Mouse (Mus musculus) CH12.LX (cell line): ENCODE measurements around the gene Sbf2. TPM values are rescaled to one million over a fixed set of nuclear protein-coding genes. Genes with fewer than 3 reads are reported as not detected.
"Not testable (repeated sequence)": the region's sequence is repeated elsewhere in the genome, so short reads cannot be mapped to it uniquely, and the experiment has no call there.

Experiments
- DNase-seq: peaks from one replicate; pipeline ENCODE4 v3.0.0-alpha.2; 2013; ENCODE audit errors: extremely low read depth
- H3K27ac ChIP-seq: 2 replicates; pipeline ENCODE4 v1.5.1; 2012; ENCODE audit warnings: low read depth, mild to moderate bottlenecking, control low read depth, moderate library complexity; ENCODE audit not compliant: insufficient read depth
- H3K27me3 ChIP-seq: replicated peaks from 2 replicates; pipeline ENCODE3; 2012; ENCODE audit warnings: inconsistent platforms
- H3K36me3 ChIP-seq, 2 experiments: replicated peaks in 1 of 2; 2 replicates each; pipeline versions ENCODE3 to v1.6.1; 2012; ENCODE audit warnings: inconsistent platforms in 1 of 2, low read length in 1 of 2, mild to moderate bottlenecking in 1 of 2, mixed read lengths in 1 of 2, moderate library complexity in 1 of 2; ENCODE audit not compliant: control insufficient read depth in 1 of 2, insufficient read depth in 1 of 2
- H3K4me1 ChIP-seq, 2 experiments: 2 replicates each; pipeline ENCODE4 v1.6.1; 2012; ENCODE audit warnings: inconsistent platforms in 1 of 2, moderate library complexity in 1 of 2; ENCODE audit not compliant: insufficient read depth in 2 of 2, control insufficient read depth in 1 of 2
- H3K4me2 ChIP-seq: 2 replicates; pipeline ENCODE4 v1.6.1; 2012; ENCODE audit warnings: low read depth, mild to moderate bottlenecking, control low read depth; ENCODE audit not compliant: poor library complexity, insufficient read depth, severe bottlenecking
- H3K4me3 ChIP-seq, 3 experiments: fragments of 150-350 bp in 1 of 3; sonication (generic) in 1 of 3; replicated peaks in 1 of 3; 2 replicates each; pipeline versions ENCODE3 to v1.5.1; 2011 to 2012; ENCODE audit warnings: low read depth in 2 of 3, low read length in 2 of 3, mild to moderate bottlenecking in 2 of 3, moderate library complexity in 2 of 3, control low read depth in 1 of 3, improper control_type of control experiment in 1 of 3, inconsistent platforms in 1 of 3, mixed read lengths in 1 of 3; ENCODE audit not compliant: poor library complexity in 1 of 3
- H3K79me2 ChIP-seq: replicated peaks from 2 replicates; pipeline ENCODE4 v1.6.1; 2012; ENCODE audit warnings: mild to moderate bottlenecking, moderate library complexity; ENCODE audit not compliant: control insufficient read depth, poor library complexity, insufficient read depth, severe bottlenecking; ENCODE audit errors: extremely low read depth
- H3K9ac ChIP-seq: 2 replicates; pipeline ENCODE4 v1.6.1; 2012; ENCODE audit warnings: low read depth, mild to moderate bottlenecking, control low read depth, moderate library complexity; ENCODE audit not compliant: insufficient read depth
- H3K9me3 ChIP-seq: replicated peaks from 2 replicates; pipeline ENCODE3; 2012; ENCODE audit warnings: low read length, inconsistent platforms, mixed read lengths
- CHD2 ChIP-seq: IDR thresholded peaks from 2 replicates; pipeline ENCODE4 v1.6.1; 2011; ENCODE audit warnings: low read length, improper control_type of control experiment
- CTCF ChIP-seq, 2 experiments: IDR thresholded peaks in 1 of 2; conservative IDR thresholded peaks in 1 of 2; 2 replicates each; pipeline ENCODE4 v1.5.1; 2011 to 2012; ENCODE audit warnings: low read depth in 2 of 2, low read length in 2 of 2, improper control_type of control experiment in 1 of 2, inconsistent platforms in 1 of 2, mild to moderate bottlenecking in 1 of 2, moderate library complexity in 1 of 2
- EP300 ChIP-seq: IDR thresholded peaks from 2 replicates; pipeline ENCODE4 v1.6.1; 2011; ENCODE audit warnings: low read length, improper control_type of control experiment
- ETS1 ChIP-seq: conservative IDR thresholded peaks from 2 replicates; pipeline ENCODE4 v1.6.1; 2012; ENCODE audit warnings: low read depth, mild to moderate bottlenecking, inconsistent platforms, low read length, improper control_type of control experiment, moderate library complexity
- GABPA ChIP-seq: IDR thresholded peaks from 2 replicates; pipeline ENCODE4 v1.6.1; 2012; ENCODE audit warnings: low read depth, low read length, improper control_type of control experiment, inconsistent platforms; ENCODE audit not compliant: insufficient replicate concordance
- HCFC1 ChIP-seq: IDR thresholded peaks from 2 replicates; pipeline ENCODE4 v1.6.1; 2012; ENCODE audit warnings: low read depth, mild to moderate bottlenecking, inconsistent platforms, low read length, improper control_type of control experiment
- IRF4 ChIP-seq: IDR thresholded peaks from 2 replicates; pipeline ENCODE4 v1.6.1; 2014; ENCODE audit warnings: low read depth, mild to moderate bottlenecking, inconsistent platforms, low read length, improper control_type of control experiment
- JUN ChIP-seq: IDR thresholded peaks from 2 replicates; pipeline ENCODE4 v1.6.1; 2011; ENCODE audit warnings: low read depth, mild to moderate bottlenecking, low read length, improper control_type of control experiment, moderate library complexity; ENCODE audit not compliant: insufficient read depth
- MAFK ChIP-seq: IDR thresholded peaks from 2 replicates; pipeline ENCODE4 v1.6.1; 2011; ENCODE audit warnings: low read length, improper control_type of control experiment; ENCODE audit not compliant: insufficient replicate concordance
- MAZ ChIP-seq: IDR thresholded peaks from 2 replicates; pipeline ENCODE4 v1.6.1; 2012; ENCODE audit warnings: low read depth, mild to moderate bottlenecking, inconsistent platforms, low read length, improper control_type of control experiment, moderate library complexity
- MEF2A ChIP-seq: IDR thresholded peaks from 2 replicates; pipeline ENCODE4 v1.6.1; 2014; ENCODE audit warnings: low read depth, mild to moderate bottlenecking, inconsistent platforms, low read length, improper control_type of control experiment, borderline replicate concordance
- MYC ChIP-seq: IDR thresholded peaks from 2 replicates; pipeline ENCODE4 v1.6.1; 2011; ENCODE audit warnings: low read depth, mild to moderate bottlenecking, improper control_type of control experiment, low read length
- NRF1 ChIP-seq: IDR thresholded peaks from 2 replicates; pipeline ENCODE4 v1.6.1; 2014; ENCODE audit warnings: low read depth, mild to moderate bottlenecking, inconsistent platforms, low read length, improper control_type of control experiment, moderate library complexity
- PAX5 ChIP-seq: IDR thresholded peaks from 2 replicates; pipeline ENCODE4 v1.6.1; 2012; ENCODE audit warnings: low read length, inconsistent platforms, mixed read lengths
- RAD21 ChIP-seq: IDR thresholded peaks from 2 replicates; pipeline ENCODE4 v1.6.1; 2011; ENCODE audit warnings: low read depth, mild to moderate bottlenecking, low read length, improper control_type of control experiment, moderate library complexity
- RCOR1 ChIP-seq: conservative IDR thresholded peaks from 2 replicates; pipeline ENCODE4 v1.6.1; 2012; ENCODE audit warnings: low read depth, mild to moderate bottlenecking, inconsistent platforms, low read length, improper control_type of control experiment
- SIN3A ChIP-seq: IDR thresholded peaks from 2 replicates; pipeline ENCODE4 v1.6.1; 2012; ENCODE audit warnings: low read length, improper control_type of control experiment, inconsistent platforms
- SMC3 ChIP-seq: IDR thresholded peaks from 2 replicates; pipeline ENCODE4 v1.6.1; 2011; ENCODE audit warnings: low read depth, low read length, improper control_type of control experiment
- UBTF ChIP-seq: IDR thresholded peaks from 2 replicates; pipeline ENCODE4 v1.6.1; 2012; ENCODE audit warnings: low read depth, mild to moderate bottlenecking, inconsistent platforms, low read length, improper control_type of control experiment, moderate library complexity
- ZC3H11A ChIP-seq: IDR thresholded peaks from 2 replicates; pipeline ENCODE4 v1.6.1; 2012; ENCODE audit warnings: low read depth, mild to moderate bottlenecking, inconsistent platforms, low read length, improper control_type of control experiment
- dilution Hi-C: fragments of 300-500 bp; cut with MboI; formaldehyde crosslinking; loops from 2 replicates; pipeline ENCODE4 v1.14.3; 2020; ENCODE audit warnings: low sequenced_read_pairs; ENCODE audit not compliant: extremely low pct_unique_long_range_greater_than_20kb, extremely low pct_ligation_motif_present
- in situ Hi-C: fragments of 300-500 bp; cut with MboI; formaldehyde crosslinking; loops from 3 replicates; pipeline ENCODE4 v1.14.3; 2019; ENCODE audit warnings: low sequenced_read_pairs, low pct_ligation_motif_present, low pct_unique_long_range_greater_than_20kb, mixed read lengths
- polyA plus RNA-seq: library from polyadenylated mRNA; unstranded; fragments of >175 nt; gene quantifications from 2 replicates; pipeline ENCODE4 v1.2.1, GENCODE M21; 2012; ENCODE audit warnings: low read depth; ENCODE audit not compliant: insufficient read length
- total RNA-seq, 2 experiments: library from RNA; depleted of rRNA; stranded (reverse); fragments of 300-350 nt in 1 of 2; fragments of >200 nt in 1 of 2; gene quantifications; 2 replicates each; pipeline ENCODE4 v1.2.3; 2012 to 2014

The Sbf2 gene
- total and polyA plus RNA-seq, 3 experiments = 9.5 to 21.5 (median 11.4) TPM

DNA sequence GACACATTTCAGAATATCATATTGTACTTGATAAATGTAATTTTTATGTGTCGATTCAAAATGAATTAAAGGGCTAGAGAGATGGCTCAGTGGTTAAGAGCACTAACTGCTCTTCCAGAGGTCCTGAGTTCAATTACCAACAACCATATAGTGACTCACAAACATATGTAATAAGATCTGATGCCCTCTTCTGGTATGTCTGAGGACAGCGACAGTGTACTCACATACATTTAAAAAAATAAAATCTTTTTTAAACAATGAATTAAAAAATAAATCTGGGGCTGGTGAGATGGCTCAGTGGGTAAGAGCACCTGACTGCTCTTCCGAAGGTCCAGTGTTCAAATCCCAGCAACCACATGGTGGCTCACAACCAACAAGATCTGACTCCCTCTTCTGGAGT, 20.7 kb downstream of the Sbf2 start:
- DNase-seq, H3K27ac ChIP-seq, H3K36me3 ChIP-seq, H3K4me2 ChIP-seq, H3K79me2 ChIP-seq, in situ Hi-C loops, H3K9me3 ChIP-seq, H3K27me3 ChIP-seq, H3K4me3 ChIP-seq, dilution Hi-C loops, H3K9ac ChIP-seq: not testable (repeated sequence)
- peak in 1 of 2 experiments; percentile 43; a peak in 2 of 4 replicates for TF ChIP-seq CTCF (conservative IDR thresholded peaks at IDR 0.05 in 1 of 2, IDR thresholded peaks at IDR 0.05 in 1 of 2; ENCODE audit: low read depth in 2 of 2, low read length in 2 of 2)
- H3K4me1 ChIP-seq = peaks cover 0 to 14% of the 10 kb centered on the region in 2 experiments; a peak in 1 of 4 replicates

- Histone ChIP-seq H3K27ac (no peak overlapping the region), H3K9ac (no peak overlapping the region), H3K9me3 (no peaks in the 10 kb centered on the region), H3K4me2 (no peak overlapping the region), H3K4me3 (no peak overlapping the region), H3K36me3 (peaks cover 0 to 10% of the 10 kb centered on the region in 2 experiments), H3K79me2 (no peaks in the 10 kb centered on the region), H3K27me3 (no peaks in the 10 kb centered on the region), H3K4me1 (peaks cover 0 to 35% of the 10 kb centered on the region in 2 experiments; a peak in 1 of 4 replicates)
- no peak for DNase-seq
- in situ Hi-C loops (no loop called here), dilution Hi-C loops (no loop called here)
- TF ChIP-seq GABPA (no peak), MAFK (peak; percentile 44; the same call in 1 of the 2 replicates)
These were observed 27.0 kb downstream of the Sbf2 start for GRCm38 (mm10) chr7:110587721-110588120.

DNA sequence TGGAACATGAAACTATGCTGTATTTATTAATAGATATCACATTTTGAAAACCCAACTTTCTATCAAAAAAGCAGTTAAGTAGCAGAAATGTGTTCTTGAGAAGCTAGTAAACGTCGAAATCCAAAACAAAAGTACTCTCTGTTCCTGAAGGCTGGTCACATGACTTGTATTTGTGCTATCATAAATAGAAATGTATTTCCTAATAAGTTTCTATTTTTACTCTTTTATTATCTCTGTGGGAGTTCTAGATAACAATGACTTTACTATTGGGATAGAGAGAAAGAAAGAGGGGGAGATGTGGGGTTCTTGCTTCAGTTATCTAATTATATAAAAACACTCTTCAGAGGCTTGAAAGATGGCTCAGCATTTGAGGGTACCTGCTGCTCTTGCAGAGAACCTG, 29.5 kb downstream of the Sbf2 start:
- no peak overlapping the region for H3K4me3 ChIP-seq
- DNase-seq = no peak
- no peak overlapping the region for H3K4me2 ChIP-seq
- H3K4me1 ChIP-seq = peaks cover 0 to 29% of the 10 kb centered on the region in 2 experiments; a peak in 1 of 4 replicates
- 0 out of 2 replicates have a peak, but pooled peaks cover 2% of the 10 kb centered on the region for H3K79me2 ChIP-seq
- H3K27ac ChIP-seq = no peak overlapping the region
- no peaks in the 10 kb centered on the region for H3K9me3 ChIP-seq
- TF ChIP-seq RAD21 = no peak
- no peak for TF ChIP-seq SMC3
- no peak for TF ChIP-seq CHD2
- no peak for TF ChIP-seq GABPA
- TF ChIP-seq EP300 = no peak
- no peak for TF ChIP-seq IRF4
- TF ChIP-seq MYC = no peak
- TF ChIP-seq ZC3H11A = no peak
- no peak for TF ChIP-seq UBTF
- no peak for TF ChIP-seq PAX5
- TF ChIP-seq SIN3A = no peak
- no peak for TF ChIP-seq NRF1
- no peak for TF ChIP-seq HCFC1
- no peak for TF ChIP-seq ETS1
- no peak for TF ChIP-seq JUN
- TF ChIP-seq MAFK = no peak
- TF ChIP-seq RCOR1 = no peak
- TF ChIP-seq MEF2A = no peak
- no peak for TF ChIP-seq MAZ
- no peak for TF ChIP-seq CTCF (conservative IDR thresholded peaks at IDR 0.05 in 1 of 2, IDR thresholded peaks at IDR 0.05 in 1 of 2; ENCODE audit: low read depth in 2 of 2, low read length in 2 of 2)
- TF ChIP-seq, all 38 proteins: peak for 0
- in situ Hi-C loops = no loop called here
- no peaks in the 10 kb centered on the region for H3K27me3 ChIP-seq
- H3K9ac ChIP-seq = no peak overlapping the region
- H3K36me3 ChIP-seq = peaks cover 0 to 10% of the 10 kb centered on the region in 2 experiments
- dilution Hi-C loops = no loop called here
